Mouse (Mus musculus) stomach, embryonic 15.5 days (tissue): Measurements from ENCODE around the gene Chrna3. TPM values are rescaled to one million over a fixed set of nuclear protein-coding genes. Genes with fewer than 3 reads are reported as not detected.

Source experiments
- ATAC-seq: fragments of 200-750 bp; cut with Nextera tagmentation; 2 replicates; pipeline ENCODE4 v1.8.0; 2017; ENCODE audit warnings: low read depth, moderate number of reproducible peaks, moderate TSS enrichment; ENCODE audit not compliant: insufficient read depth, low FRiP score
- H3K27ac ChIP-seq: fragments of 300-500 bp; sonication (generic); 2 replicates; pipeline ENCODE4 v1.5.1; 2015; ENCODE audit warnings: mild to moderate bottlenecking, inconsistent platforms
- H3K27me3 ChIP-seq: fragments of 300-500 bp; sonication (generic); replicated peaks from 2 replicates; pipeline ENCODE4 v1.6.1; 2015; ENCODE audit warnings: inconsistent platforms
- H3K36me3 ChIP-seq: fragments of 300-500 bp; sonication (generic); 2 replicates; pipeline ENCODE4 v1.6.1; 2015; ENCODE audit warnings: inconsistent platforms
- H3K4me1 ChIP-seq: fragments of 300-500 bp; sonication (generic); 2 replicates; pipeline ENCODE4 v1.6.1; 2015; ENCODE audit warnings: inconsistent platforms
- H3K4me2 ChIP-seq: fragments of 300-500 bp; sonication (generic); 2 replicates; pipeline ENCODE4 v1.6.1; 2015; ENCODE audit warnings: mild to moderate bottlenecking, inconsistent platforms
- H3K4me3 ChIP-seq: fragments of 300-500 bp; sonication (generic); replicated peaks from 2 replicates; pipeline ENCODE4 v1.5.1; 2015; ENCODE audit warnings: inconsistent platforms
- H3K9ac ChIP-seq: fragments of 300-500 bp; sonication (generic); 2 replicates; pipeline ENCODE4 v1.6.1; 2015; ENCODE audit warnings: inconsistent platforms
- H3K9me3 ChIP-seq: fragments of 300-500 bp; sonication (generic); 2 replicates; pipeline ENCODE4 v1.6.1; 2016; ENCODE audit warnings: inconsistent platforms
- WGBS: fragments of 180-500 bp; shearing (Covaris S2); methylation state at CpG from one replicate; pipeline ENCODE4 v1.1.7; 2015; 5-methylcytosine and 5-hydroxymethylcytosine counted together
- polyA plus RNA-seq: library from polyadenylated mRNA; unstranded; fragments of >200 nt; fragmentation: Nextera tagmentation; extraction: Ambion mirVana; gene quantifications from 2 replicates; pipeline ENCODE4 v1.2.1, GENCODE M21; 2015

The Chrna3 gene
- polyA plus RNA-seq, 1 experiment from 2014 or later = 7.9 TPM

DNA sequence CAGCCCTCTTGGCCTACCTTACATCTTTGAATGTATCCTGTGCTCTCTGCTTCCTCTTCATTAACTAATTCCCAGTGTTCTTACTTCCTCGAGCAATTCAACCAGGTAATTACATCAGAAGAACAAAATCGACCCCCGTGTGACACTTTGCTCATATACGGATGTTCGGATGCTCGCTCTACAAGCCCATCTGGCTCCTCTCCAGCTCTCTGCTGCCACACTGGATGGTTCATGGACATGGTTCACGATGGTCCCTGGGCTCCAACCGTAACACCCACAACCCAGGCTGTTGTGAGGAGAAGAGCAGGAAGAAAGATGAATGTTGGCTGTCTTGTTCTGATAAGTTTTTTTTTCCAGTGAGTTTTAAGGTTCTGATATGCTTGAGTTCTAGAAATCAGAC lies 12.6 kb upstream of the Chrna3 start:
- 77% methylated on average over 8 of the region's 8 CpGs for WGBS
- Histone ChIP-seq H3K27ac (no peak overlapping the region), H3K27me3 (no peaks in the 10 kb centered on the region), H3K9me3 (no peaks in the 10 kb centered on the region), H3K36me3 (no peaks in the 10 kb centered on the region), H3K9ac (no peak overlapping the region), H3K4me2 (no peak overlapping the region), H3K4me3 (no peak overlapping the region), H3K4me1 (no peaks in the 10 kb centered on the region)
- no peak for ATAC-seq

DNA sequence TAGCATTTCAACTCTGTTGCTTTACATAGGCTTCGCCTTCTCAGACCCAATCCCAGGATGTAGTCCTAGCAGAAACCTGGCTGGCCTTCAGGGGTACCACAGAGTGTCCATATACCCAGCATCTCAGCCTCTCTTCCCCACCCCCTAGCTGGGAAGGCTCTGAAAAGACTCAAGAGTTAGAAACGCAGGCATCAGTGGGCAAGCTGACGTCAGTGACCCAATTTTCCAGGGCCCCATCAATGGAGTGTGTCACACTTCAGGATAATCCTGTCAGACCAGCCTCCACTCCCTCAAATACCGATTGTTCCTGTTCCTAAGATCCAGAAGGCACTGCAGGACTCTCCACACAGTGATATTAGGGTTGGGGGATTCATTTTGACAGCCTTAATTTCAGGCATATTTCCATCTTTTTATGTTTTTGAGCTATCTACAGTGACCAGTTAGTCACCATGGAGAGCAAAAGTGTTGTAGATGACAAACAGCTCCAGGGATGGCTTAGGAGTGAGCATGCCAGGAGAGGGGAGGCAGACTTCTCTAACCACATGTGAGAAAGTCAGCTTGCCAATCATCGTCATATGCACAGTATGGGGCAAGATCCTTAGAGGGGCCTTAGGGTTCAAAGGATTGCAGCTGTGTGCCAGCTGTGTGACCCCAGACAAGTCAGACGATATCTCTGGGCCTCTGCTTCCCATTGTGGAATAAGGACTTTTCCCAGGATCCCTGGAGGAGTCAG lies 5.2 kb upstream of the Chrna3 start:
- Histone ChIP-seq H3K27ac (no peak overlapping the region), H3K4me3 (no peak overlapping the region)

DNA sequence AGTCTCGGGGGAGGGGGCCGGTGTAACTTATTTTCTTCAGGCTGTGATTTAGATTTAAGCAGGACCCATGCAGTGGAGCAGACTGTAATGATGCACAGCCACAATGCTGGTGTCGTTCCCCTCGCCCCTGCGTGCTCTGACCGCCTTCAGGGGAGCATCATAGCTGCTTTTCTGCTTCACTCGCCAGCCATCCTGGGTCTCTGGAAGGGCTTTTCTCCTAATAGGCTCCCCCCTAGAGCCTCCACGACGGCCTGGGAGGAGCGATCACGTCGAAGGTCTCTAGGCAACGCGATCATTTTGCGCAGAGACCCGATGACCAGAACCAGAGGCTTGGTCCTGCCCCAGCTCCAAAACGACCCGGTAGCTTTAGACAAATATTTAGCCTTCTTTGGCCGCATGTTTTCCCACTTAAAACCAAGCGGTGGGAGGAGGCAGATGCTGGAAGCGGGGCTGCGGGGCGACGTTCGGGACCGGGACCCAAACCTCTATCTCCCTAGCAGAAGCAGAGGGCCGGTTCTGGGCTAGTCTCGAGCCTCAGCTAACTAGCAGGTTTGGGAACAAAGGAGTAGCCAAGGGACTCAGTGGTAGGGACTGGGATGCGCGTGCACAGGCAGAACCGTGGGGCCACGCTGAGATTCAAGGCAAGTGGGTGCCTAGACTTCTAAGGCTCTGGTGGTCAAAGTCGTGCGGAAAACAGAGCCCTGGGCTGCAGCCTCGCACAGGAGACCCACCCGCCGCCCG lies 658 bp downstream of the Chrna3 start:
- Histone ChIP-seq H3K27ac (no peak overlapping the region), H3K9ac (no peak overlapping the region), H3K9me3 (no peaks in the 10 kb centered on the region), H3K4me3 (peak overlapping the region; percentile 28), H3K36me3 (no peaks in the 10 kb centered on the region), H3K4me1 (peaks cover 7% of the 10 kb centered on the region), H3K4me2 (peak overlapping the region; percentile 56), H3K27me3 (peaks cover 35% of the 10 kb centered on the region)
- 8% methylated on average over 38 of the region's 38 CpGs for WGBS
- ATAC-seq = no peak

More for the DNA sequence above, 5.2 kb upstream of the Chrna3 start:
- Histone ChIP-seq H3K4me1 (0 out of 2 replicates have a peak, but pooled peaks cover under 1% of the 10 kb centered on the region), H3K4me2 (no peak overlapping the region), H3K36me3 (no peaks in the 10 kb centered on the region), H3K9me3 (no peaks in the 10 kb centered on the region), H3K9ac (no peak overlapping the region), H3K27me3 (peaks cover 9% of the 10 kb centered on the region)
- ATAC-seq = no peak
- 59% methylated on average over 6 of the region's 6 CpGs for WGBS

DNA sequence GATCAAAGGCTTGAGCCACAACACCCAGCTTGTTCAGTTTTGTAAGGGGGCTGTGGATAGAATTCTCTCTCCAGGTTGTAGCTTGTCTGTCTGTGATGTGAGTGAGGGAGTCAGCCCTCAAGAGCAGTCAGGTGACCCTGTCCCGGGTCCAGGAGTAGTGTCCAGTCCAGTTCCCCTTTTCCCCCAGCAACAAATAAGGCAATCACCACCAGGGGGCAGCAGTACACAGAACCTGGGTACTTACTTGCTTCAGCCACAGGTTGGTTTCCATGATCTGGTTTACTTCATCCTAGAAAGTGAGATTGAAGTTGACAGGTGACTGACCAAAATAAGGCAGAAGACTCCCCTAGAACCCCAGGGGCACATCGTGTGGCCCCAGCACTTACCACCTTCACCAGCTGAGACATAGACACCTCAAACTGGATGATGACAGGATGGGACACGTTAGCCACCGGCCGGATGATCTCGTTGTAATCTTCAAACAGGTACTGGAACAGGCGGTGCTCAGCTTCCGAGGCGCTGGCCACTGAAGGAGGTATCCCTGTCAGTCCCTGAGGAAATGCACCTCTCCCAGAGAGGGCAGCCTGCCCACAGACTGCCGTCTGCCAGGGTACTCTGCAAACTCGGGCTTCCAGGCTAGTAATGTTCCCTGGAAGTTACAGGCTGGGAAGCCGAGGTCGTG lies 2.3 kb downstream of the Chrna3 start:
- Histone ChIP-seq H3K36me3 (no peaks in the 10 kb centered on the region), H3K9ac (no peak overlapping the region), H3K4me2 (no peak overlapping the region), H3K27me3 (peaks cover 35% of the 10 kb centered on the region), H3K4me3 (no peak overlapping the region), H3K27ac (no peak overlapping the region), H3K9me3 (no peaks in the 10 kb centered on the region), H3K4me1 (peaks cover 7% of the 10 kb centered on the region)
- no peak for ATAC-seq
- WGBS = 40% methylated on average over 13 of the region's 13 CpGs

DNA sequence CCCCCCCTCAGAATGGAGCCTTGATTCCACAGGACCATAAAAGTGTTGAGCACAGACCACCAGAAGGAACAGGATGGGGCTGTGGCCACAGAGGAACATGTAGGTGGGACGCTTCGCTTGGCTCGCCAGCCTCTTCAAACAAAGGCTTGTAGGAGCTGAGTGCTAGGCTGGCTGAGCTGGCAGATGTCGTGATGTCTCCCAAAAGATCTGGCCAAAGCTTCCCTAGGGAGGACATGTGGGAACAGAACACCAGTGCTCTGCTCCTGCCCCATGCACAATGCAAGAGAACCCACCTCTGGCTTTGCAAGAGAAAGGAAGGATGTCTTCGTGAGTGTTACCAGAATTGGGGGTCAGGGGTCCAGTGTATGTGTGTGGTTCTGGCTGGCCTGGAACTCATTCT lies 3.0 kb downstream of the Chrna3 start:
- ATAC-seq = no peak
- peaks cover 35% of the 10 kb centered on the region for H3K27me3 ChIP-seq
- H3K4me1 ChIP-seq = peaks cover 7% of the 10 kb centered on the region
- H3K9ac ChIP-seq = no peak overlapping the region
- no peak overlapping the region for H3K4me2 ChIP-seq
- no peak overlapping the region for H3K4me3 ChIP-seq
- no peak overlapping the region for H3K27ac ChIP-seq
- H3K9me3 ChIP-seq = no peaks in the 10 kb centered on the region
- H3K36me3 ChIP-seq = no peaks in the 10 kb centered on the region
- WGBS = 80% methylated on average over 5 of the region's 5 CpGs

DNA sequence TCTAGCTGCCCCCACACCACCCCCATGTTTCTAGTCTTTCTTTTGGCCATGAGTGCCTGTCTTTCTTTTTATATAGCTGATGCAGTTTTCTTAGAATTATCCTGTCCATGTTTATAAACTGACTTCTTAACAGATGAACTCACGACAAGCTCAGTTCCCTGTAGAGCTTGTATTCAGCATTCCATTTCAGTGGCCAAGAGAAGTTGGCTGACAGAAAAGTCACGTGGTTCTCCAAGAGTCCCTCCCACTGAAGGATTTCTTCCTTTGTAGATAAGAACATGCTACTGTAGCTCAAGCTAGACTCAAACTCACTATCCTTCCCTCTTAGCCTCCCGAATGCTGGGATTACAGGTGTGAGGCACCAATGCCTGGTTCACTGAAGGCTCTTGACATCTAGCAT lies 9.4 kb downstream of the Chrna3 start:
- no peaks in the 10 kb centered on the region for H3K36me3 ChIP-seq
- no peaks in the 10 kb centered on the region for H3K27me3 ChIP-seq
- WGBS = 69% methylated on average over 3 of the region's 3 CpGs
- no peaks in the 10 kb centered on the region for H3K9me3 ChIP-seq
- no peaks in the 10 kb centered on the region for H3K4me1 ChIP-seq
- H3K4me2 ChIP-seq = no peak overlapping the region
- H3K27ac ChIP-seq = no peak overlapping the region
- H3K9ac ChIP-seq = no peak overlapping the region
- no peak overlapping the region for H3K4me3 ChIP-seq
- no peak for ATAC-seq

DNA sequence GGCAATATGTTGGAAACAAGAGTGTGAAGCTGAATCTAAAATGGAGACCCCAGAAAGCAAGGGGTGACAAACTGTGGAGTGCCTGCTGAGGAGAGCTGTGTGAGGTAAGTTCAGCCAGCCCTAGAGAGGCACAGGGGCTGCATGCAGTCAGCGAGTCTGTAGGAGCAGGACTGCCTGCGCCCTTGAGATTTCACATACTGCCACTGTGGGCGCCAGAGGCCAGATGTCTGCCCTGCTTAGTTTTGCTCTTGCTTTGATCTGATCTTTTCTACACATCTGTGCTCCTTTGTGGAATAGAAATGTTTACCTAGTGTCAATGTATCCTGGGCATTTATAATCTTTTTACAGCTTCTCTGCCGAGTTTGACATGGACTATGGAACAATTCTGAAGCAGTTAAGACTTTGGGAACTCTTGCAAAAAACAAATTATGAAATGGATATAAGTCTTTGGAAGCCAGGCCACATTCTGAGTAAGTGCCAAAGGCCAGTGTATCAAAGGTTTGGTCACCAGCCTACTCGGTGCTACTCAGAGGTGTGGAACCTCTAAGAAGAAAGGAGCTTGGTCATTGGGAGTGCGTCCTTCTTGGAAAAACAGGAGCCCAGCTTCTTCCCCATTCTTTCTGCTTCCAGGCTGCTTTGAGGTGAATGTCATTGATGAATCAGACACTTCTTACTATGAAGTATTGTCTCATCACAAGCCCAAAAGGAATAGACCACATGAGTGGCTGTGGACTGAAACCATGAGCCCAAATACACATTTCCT lies 15.6 kb downstream of the Chrna3 start:
- Histone ChIP-seq H3K9me3 (no peaks in the 10 kb centered on the region), H3K27ac (no peak overlapping the region), H3K4me3 (no peak overlapping the region), H3K4me2 (no peak overlapping the region), H3K4me1 (no peaks in the 10 kb centered on the region), H3K9ac (no peak overlapping the region), H3K36me3 (no peaks in the 10 kb centered on the region), H3K27me3 (no peaks in the 10 kb centered on the region)
- no peak for ATAC-seq
- 31% methylated on average over 6 of the region's 6 CpGs for WGBS

DNA sequence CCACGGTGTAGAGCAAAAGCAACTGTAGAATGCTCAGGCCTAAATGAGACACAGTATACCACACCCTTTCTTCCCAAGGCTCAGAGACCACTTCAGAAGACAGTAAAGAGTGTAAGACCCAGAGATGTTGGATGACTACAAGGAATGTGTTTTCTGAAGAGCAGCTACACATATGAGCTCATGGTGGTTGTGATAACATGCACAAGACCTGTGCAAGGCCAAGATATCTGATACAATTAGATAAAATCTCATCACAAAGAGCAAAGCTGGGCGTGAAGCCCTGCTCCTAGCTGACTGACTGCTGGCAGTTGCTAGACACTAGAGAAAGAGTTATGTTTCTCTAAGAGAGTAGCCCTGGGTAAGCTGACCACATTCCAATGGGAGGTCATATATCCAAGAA lies 16.7 kb downstream of the Chrna3 start:
- no peak for ATAC-seq
- Histone ChIP-seq H3K27me3 (no peaks in the 10 kb centered on the region), H3K4me1 (no peaks in the 10 kb centered on the region), H3K27ac (no peak overlapping the region), H3K4me3 (no peak overlapping the region), H3K9me3 (no peaks in the 10 kb centered on the region), H3K36me3 (no peaks in the 10 kb centered on the region), H3K4me2 (no peak overlapping the region), H3K9ac (no peak overlapping the region)
- WGBS = 60% methylated on average over 2 of the region's 2 CpGs

DNA sequence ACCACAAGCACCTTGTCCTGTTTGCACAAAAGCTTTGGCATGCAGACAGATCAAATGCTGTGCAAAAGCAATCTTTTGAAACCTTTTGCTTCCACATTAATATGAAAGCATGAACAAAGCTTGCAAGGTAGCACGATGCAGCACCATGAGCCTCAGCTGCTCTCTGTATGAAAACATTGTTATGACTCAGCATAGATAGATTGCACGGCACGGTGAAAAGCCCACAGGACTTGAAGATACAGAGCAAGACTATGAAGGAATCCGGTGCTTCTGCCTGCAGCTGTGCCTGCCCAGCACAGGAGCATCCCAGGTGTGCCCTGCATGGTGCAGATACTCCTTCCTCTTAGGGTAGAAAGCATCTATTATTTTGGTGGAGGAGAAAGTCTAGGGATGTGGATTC lies 22.8 kb downstream of the Chrna3 start:
- no peaks in the 10 kb centered on the region for H3K36me3 ChIP-seq

DNA sequence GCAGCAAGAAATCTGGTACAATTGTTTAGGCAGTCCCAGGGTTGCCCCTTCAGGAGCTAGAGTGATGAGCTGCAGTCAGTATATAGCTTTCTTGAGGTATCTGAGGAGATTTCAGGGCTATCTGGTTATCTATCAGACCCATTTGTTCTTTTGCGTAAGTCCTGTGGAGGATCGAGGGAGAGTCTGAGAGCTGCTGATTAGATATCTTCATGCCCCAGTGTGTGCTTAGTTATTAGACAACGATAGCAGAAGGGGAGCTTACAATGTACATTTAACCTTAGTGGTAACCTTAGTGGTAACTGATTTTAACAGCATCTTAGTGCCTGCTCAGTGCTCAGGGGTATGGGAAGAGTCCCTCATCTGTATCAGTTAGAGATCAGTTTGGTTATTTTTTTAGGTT lies 30.7 kb downstream of the Chrna3 start:
- Histone ChIP-seq H3K36me3 (no peaks in the 10 kb centered on the region), H3K9ac (no peak overlapping the region), H3K4me2 (no peak overlapping the region), H3K9me3 (no peaks in the 10 kb centered on the region), H3K27me3 (no peaks in the 10 kb centered on the region), H3K27ac (no peak overlapping the region), H3K4me3 (no peak overlapping the region), H3K4me1 (no peaks in the 10 kb centered on the region)
- no peak for ATAC-seq
- WGBS = 66% methylated on average over 3 of the region's 3 CpGs

More for the DNA sequence above, 22.8 kb downstream of the Chrna3 start:
- Histone ChIP-seq H3K4me1 (no peaks in the 10 kb centered on the region), H3K4me3 (no peak overlapping the region), H3K9me3 (no peaks in the 10 kb centered on the region), H3K27ac (no peak overlapping the region), H3K27me3 (no peaks in the 10 kb centered on the region), H3K4me2 (no peak overlapping the region), H3K9ac (no peak overlapping the region)
- ATAC-seq = no peak
- WGBS = 50% methylated on average over 4 of the region's 4 CpGs

DNA sequence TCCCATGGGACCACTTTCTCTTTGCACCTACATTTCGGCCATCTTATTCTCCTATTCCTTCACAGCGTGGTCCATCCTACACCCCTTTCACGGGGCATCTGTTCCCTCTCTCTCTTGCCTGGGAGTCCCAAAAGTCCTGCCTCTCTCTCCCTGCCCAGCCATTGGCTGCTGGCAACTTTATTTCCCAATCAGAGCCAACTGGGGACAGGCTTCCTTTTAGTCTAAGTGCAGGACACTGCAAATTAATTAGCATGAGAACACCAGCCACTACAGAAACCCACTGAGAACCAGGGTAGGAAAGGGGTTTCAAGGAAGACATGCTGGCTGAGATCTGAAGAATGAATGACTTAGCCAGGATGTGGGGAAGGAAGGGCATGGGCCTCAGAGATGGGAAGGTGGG lies 32.0 kb downstream of the Chrna3 start:
- Histone ChIP-seq H3K4me1 (no peaks in the 10 kb centered on the region), H3K27ac (no peak overlapping the region), H3K9me3 (no peaks in the 10 kb centered on the region), H3K4me2 (no peak overlapping the region), H3K27me3 (no peaks in the 10 kb centered on the region), H3K9ac (no peak overlapping the region), H3K36me3 (no peaks in the 10 kb centered on the region), H3K4me3 (no peak overlapping the region)
- ATAC-seq = no peak
- 63% methylated on average over 3 of the region's 3 CpGs for WGBS
